9 mouse cellular contexts compared by ENCODE assay signal in genomic region chr13:111771232-111771631, GRCm38 (mm10). TPM values are rescaled to one million over a fixed set of nuclear protein-coding genes. Genes with fewer than 3 reads are reported as not detected.
A peak's percentile ranks its signal among the peaks of the same experiment; 100 is the strongest.
DNase-seq lines count a peak whose midpoint lies in the region; ATAC-seq and TF ChIP-seq lines count a peak whose summit lies in the region.
"Had no signal": no experiment of that assay in that cellular context is flagged by ENCODE, and none has a peak within 500 bp of the region (broad histone marks: within the 10 kb centered on the region; RNA-seq: fewer than 3 reads in every experiment).

No protein-coding gene starts in this region.

- H3K4me1 ChIP-seq in heart, embryonic 12.5 days (replicated peaks): no peaks in the 10 kb centered on the region
- H3K4me1 ChIP-seq in heart, embryonic 10.5 days: no peaks in the 10 kb centered on the region
- H3K4me1 ChIP-seq in small intestine, adult 2 months (ENCODE audit: control insufficient read depth, insufficient read depth, insufficient read length, low read length): peaks cover 2% of the 10 kb centered on the region; the same call in 1 of the 2 replicates
- H3K4me1 ChIP-seq: limb, embryonic 15.5 days had no signal

- no peak overlapping the region for H3K9ac ChIP-seq in heart, embryonic 12.5 days
- H3K9ac ChIP-seq: limb, embryonic 15.5 days had no signal

- H3K9me3 ChIP-seq in heart, embryonic 12.5 days (replicated peaks): no peaks in the 10 kb centered on the region
- no peaks in the 10 kb centered on the region for H3K9me3 ChIP-seq in heart, embryonic 10.5 days
- H3K9me3 ChIP-seq: limb, embryonic 15.5 days had no signal

- DNase-seq in heart, embryonic 10.5 days (ENCODE audit: low spot score): no peak
- peak; percentile 80 for DNase-seq in ZHBTc4 (ENCODE audit: low read depth, low spot score)
- DNase-seq in embryo, embryonic 10.5 days (ENCODE audit: low spot score): peak; percentile 67
- peak; percentile 33 to 62 for DNase-seq in heart, postnatal 14 days
- peak; percentile 67 to 74 for DNase-seq in layer of hippocampus, postnatal 10 days (ENCODE audit: low spot score in 2 of 2)

- peak; percentile 74; the same call in 1 of the 2 replicates for ATAC-seq in heart, embryonic 12.5 days (ENCODE audit: insufficient number of reproducible peaks, low FRiP score)
- ATAC-seq in megakaryocyte progenitor cell, adult 5-6 weeks (replicated peaks; ENCODE audit: poor library complexity): peak; percentile 100

- H3K27ac ChIP-seq in heart, embryonic 12.5 days (ENCODE audit: poor library complexity, severe bottlenecking): no peak overlapping the region
- H3K27ac ChIP-seq in heart, embryonic 10.5 days: no peak overlapping the region
- no peak overlapping the region for H3K27ac ChIP-seq in small intestine, adult 2 months (ENCODE audit: insufficient read depth, low read depth, low read length)
- H3K27ac ChIP-seq: limb, embryonic 15.5 days had no signal

- TF ChIP-seq POLR2A in small intestine, adult 2 months (IDR thresholded peaks at IDR 0.05; ENCODE audit: low read depth, low read length): no peak

- intact Hi-C loops in heart, postnatal 14 days (cut with DNase I): no loop called here

- no peak overlapping the region for H3K4me3 ChIP-seq in heart, embryonic 12.5 days
- H3K4me3 ChIP-seq in heart, embryonic 10.5 days: no peak overlapping the region
- no peak overlapping the region for H3K4me3 ChIP-seq in small intestine, adult 2 months (ENCODE audit: low read depth, low read length)
- H3K4me3 ChIP-seq: limb, embryonic 15.5 days had no signal

- H3K4me2 ChIP-seq in heart, embryonic 12.5 days: no peak overlapping the region
- H3K4me2 ChIP-seq: limb, embryonic 15.5 days had no signal

- WGBS in heart, embryonic 12.5 days: 47% methylated on average over 7 of the region's 7 CpGs
- 63% methylated on average over 7 of the region's 7 CpGs for WGBS in heart, embryonic 10.5 days
- 45% methylated on average over 7 of the region's 7 CpGs for WGBS in small intestine, adult 2 months

- TF ChIP-seq CTCF in small intestine, adult 2 months (IDR thresholded peaks at IDR 0.05; ENCODE audit: extremely low read depth, insufficient read length, insufficient replicate concordance, low read depth, low read length): peak; percentile 70; the same call in 1 of the 2 replicates

- H3K36me3 ChIP-seq in heart, embryonic 12.5 days: peaks cover 78% of the 10 kb centered on the region
- peaks cover 86% of the 10 kb centered on the region for H3K36me3 ChIP-seq in heart, embryonic 10.5 days
- H3K36me3 ChIP-seq in small intestine, adult 2 months (ENCODE audit: control insufficient read depth, insufficient read depth, low read length): peaks cover 63% of the 10 kb centered on the region

- H3K27me3 ChIP-seq in heart, embryonic 12.5 days (replicated peaks): no peaks in the 10 kb centered on the region
- H3K27me3 ChIP-seq in heart, embryonic 10.5 days (ENCODE audit: insufficient read depth, poor library complexity, severe bottlenecking): no peaks in the 10 kb centered on the region
- no peaks in the 10 kb centered on the region for H3K27me3 ChIP-seq in small intestine, adult 2 months (ENCODE audit: control insufficient read depth, insufficient read depth, low read length)
- H3K27me3 ChIP-seq: limb, embryonic 15.5 days had no signal

RNA-seq across cellular contexts. Expression of gene Map3k1, which starts 37.6 kb away (rescaled TPM):
- 16.7 and 18.7 TPM in 2 replicates for polyA plus RNA-seq in heart, embryonic 12.5 days (2016; fragmentation: Nextera tagmentation; extraction: Ambion mirVana)
- polyA plus RNA-seq in heart, embryonic 10.5 days (2016; fragmentation: Nextera tagmentation; extraction: Ambion mirVana): 13.8 and 16.6 TPM in 2 replicates
- 10 to 100 TPM; 27.8 to 30.0 TPM for total RNA-seq in heart, postnatal 14 days (2021)
- 10 to 100 TPM; 21.2 to 25.6 TPM for total RNA-seq in layer of hippocampus, postnatal 10 days (2021)
- total RNA-seq in megakaryocyte progenitor cell, adult 5-6 weeks (2015): 26.7 and 32.2 TPM in 2 replicates
- total RNA-seq in megakaryocyte progenitor cell, adult 5-6 weeks (2017): 26.2 and 33.4 TPM in 2 replicates
- 5.1 and 15.0 TPM in 2 replicates for polyA plus RNA-seq in small intestine, adult 2 months (2012; rRNA removed)
